Mouse (Mus musculus): ENCODE data around the gene Cdc42bpg. TPM values are rescaled to one million over a fixed set of nuclear protein-coding genes. Genes with fewer than 3 reads are reported as not detected.

Cdc42bpg gene
- 10 to 100 TPM in 23 of 26 experiments, 1 to 10 TPM in 3; 7.2 to 46.1 (median 15.0) TPM for total RNA-seq (2018; cell fraction: chromatin; rRNA removed)
- total RNA-seq (2018; cell fraction: cytosol; rRNA removed): 1 to 10 TPM; 2.1 to 4.4 (median 3.3) TPM
- total RNA-seq (2018; cell fraction: nucleus; rRNA removed): 10 to 100 TPM in 8 of 26 experiments, 1 to 10 TPM in 18; 5.7 to 31.4 (median 9.1) TPM
- 1.3 to 3.5 TPM (median 2.8 TPM) in 3 replicates for polyA plus RNA-seq (2018)

DNA sequence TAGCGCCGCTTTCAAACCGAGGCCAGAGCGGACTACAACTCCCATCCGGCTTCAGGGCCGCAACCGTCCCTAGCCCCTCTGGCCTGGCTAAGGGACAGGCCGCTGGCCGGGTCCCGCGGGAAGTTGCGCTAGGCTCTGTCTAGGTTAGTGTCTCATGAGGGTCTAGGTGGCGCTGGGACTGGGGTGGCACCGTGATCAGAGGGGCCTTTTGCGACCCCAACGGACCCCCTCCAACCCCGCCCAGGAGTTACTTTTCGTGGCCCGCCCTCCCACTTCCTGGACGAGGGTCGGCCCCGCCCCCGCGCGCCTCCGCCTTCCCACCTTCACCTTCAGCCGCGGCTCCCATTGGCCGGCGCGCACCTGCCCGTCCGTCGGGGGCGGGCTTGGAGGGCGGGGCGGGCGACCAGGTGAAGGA lies at the start of gene Cdc42bpg:
Cdc42bpg (plus strand) TSS at position 320 of the 415 bp plus-strand sequence.
- no peaks in the 10 kb centered on the region for H3K79me2 ChIP-seq (ENCODE audit: inconsistent target)
- H3K27ac ChIP-seq: peak within 1 kb of the TSS; percentile 29; the same call in 1 of the 2 replicates
- no peaks in the 10 kb centered on the region for H3K36me3 ChIP-seq (ENCODE audit: inconsistent target)
- peak within 1 kb of the TSS; percentile 17 for H3K4me3 ChIP-seq (ENCODE audit: inconsistent target)
- 5% methylated on average over 28 of the region's 38 CpGs for WGBS (ENCODE audit: missing documents)

DNA sequence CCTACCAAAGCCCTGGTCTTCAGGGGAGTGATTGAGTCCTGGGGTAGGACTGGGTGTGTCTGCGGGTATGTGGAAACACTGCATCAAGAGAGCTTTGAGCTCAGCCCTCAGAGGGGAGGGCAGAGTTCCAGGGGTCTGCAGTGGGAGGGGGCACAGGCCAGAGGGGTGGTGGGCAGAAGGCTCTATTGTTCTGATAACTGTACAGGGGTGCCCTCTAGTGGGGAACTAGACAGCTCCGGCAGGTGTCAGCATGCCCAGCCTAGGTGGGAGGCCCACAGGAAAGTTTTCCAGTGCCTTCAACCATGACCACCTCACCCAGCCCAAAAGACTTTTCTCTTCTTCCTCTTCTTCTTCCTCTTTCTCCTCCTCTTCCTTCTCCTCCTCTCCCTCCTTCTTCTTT lies 45.8 kb upstream of the Cdc42bpg start:
- H3K4me3 ChIP-seq (ENCODE audit: inconsistent target): no peak overlapping the region
- WGBS (ENCODE audit: missing documents): 79% methylated on average over 2 of the region's 2 CpGs
- no peaks in the 10 kb centered on the region for H3K79me2 ChIP-seq (ENCODE audit: inconsistent target)
- H3K27ac ChIP-seq: no peak overlapping the region
- H3K36me3 ChIP-seq (ENCODE audit: inconsistent target): peaks cover 60% of the 10 kb centered on the region

DNA sequence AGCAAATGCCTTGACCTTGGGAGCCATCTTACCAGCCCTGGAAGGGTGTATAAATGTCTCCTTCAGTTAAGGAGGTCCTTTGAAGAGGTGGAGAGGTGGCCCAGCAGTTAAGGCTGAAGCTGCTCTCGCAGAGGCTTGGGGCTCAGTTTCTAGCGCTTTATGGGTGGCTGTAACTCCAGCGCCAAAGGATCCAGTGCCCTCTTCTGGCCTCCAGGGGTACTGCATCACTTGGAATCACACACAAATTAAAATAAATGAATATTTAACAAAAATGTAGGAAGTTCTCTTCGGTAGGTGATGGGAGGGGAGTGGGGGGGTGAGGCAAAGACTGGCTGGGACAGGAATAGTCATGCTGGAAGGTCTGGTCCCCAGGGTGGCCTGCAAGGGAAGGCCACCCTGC lies 45.3 kb upstream of the Cdc42bpg start:
- Histone ChIP-seq H3K36me3 (ENCODE audit: inconsistent target) (peaks cover 55% of the 10 kb centered on the region), H3K79me2 (ENCODE audit: inconsistent target) (no peaks in the 10 kb centered on the region), H3K27ac (no peak overlapping the region), H3K4me3 (ENCODE audit: inconsistent target) (no peak overlapping the region)
- 78% methylated on average over 4 of the region's 4 CpGs for WGBS (ENCODE audit: missing documents)

DNA sequence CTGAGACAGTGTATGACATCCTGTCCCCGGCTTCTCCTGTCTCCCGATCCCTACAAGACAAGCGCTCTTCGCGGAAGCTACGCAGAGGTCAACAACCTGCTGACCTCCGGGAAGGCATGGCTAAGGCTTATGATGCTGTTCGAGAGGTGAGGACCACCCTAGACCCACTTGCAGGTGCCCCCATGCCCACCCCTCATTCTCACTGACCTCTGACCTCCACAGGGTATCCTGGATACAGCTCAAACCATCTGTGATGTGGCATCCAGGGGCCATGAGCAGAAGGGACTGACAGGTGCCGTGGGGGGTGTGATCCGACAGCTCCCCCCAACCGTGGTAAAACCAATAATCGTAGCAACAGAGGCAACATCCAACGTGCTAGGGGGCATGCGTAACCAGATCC lies 44.9 kb upstream of the Cdc42bpg start:
- no peak overlapping the region for H3K4me3 ChIP-seq (ENCODE audit: inconsistent target)
- peaks cover 50% of the 10 kb centered on the region for H3K36me3 ChIP-seq (ENCODE audit: inconsistent target)
- H3K79me2 ChIP-seq (ENCODE audit: inconsistent target): no peaks in the 10 kb centered on the region
- no peak overlapping the region for H3K27ac ChIP-seq
- WGBS (ENCODE audit: missing documents): 95% methylated on average over 14 of the region's 14 CpGs

DNA sequence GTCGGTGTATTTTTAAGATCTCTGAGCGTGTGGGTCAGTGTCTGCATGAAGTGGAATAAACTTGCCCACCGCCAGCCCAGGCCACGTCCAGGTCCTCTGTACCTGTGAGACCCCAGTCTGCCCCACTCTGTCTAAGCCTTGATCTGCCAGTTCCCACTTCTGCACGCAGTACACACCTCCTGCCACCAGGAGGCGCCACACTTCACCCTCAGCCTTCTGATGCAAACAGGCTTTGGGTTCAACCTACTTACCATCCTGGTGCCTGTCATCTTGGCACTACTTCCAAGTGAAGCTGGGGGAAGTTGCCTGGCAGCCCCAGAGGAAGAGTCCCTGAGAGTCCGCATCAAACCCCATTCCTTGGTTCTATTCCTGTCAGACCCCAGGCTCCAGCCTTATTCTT lies 44.0 kb upstream of the Cdc42bpg start:
- Histone ChIP-seq H3K36me3 (ENCODE audit: inconsistent target) (peaks cover 42% of the 10 kb centered on the region), H3K79me2 (ENCODE audit: inconsistent target) (no peaks in the 10 kb centered on the region), H3K27ac (no peak overlapping the region), H3K4me3 (ENCODE audit: inconsistent target) (no peak overlapping the region)
- WGBS (ENCODE audit: missing documents): 64% methylated on average over 7 of the region's 7 CpGs

DNA sequence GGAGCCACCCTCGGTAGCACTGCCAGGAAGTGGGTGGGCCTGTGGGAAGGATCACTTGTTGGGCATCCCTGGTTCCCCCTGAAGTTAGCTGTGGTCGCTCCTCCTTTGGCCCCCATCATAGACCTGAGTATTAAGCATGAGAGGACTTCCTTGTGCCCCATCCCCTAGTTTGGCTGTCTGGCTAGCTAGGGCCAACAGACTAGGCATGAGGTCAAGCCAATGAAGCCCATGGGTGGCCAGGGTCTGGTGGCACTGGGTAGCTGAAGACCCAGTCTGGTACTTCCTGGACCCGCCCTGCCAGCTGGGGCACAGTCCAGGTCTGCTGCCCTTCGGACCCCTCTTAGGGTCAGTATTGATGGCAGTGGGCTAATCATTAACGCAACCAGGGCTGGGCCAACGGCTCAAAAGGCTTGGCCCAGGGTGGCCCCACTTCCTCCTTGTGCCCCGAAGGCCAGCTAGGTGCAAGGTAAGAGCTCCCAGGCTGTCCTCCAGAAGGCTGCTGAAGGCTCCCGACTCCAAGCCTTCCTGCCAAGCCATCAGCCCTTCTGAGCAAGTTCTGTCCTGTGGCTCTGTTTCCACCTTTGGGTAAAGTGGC lies 43.3 kb upstream of the Cdc42bpg start:
- H3K79me2 ChIP-seq (ENCODE audit: inconsistent target): no peaks in the 10 kb centered on the region
- H3K4me3 ChIP-seq (ENCODE audit: inconsistent target): no peak overlapping the region
- peaks cover 35% of the 10 kb centered on the region for H3K36me3 ChIP-seq (ENCODE audit: inconsistent target)
- no peak overlapping the region for H3K27ac ChIP-seq
- WGBS (ENCODE audit: missing documents): 69% methylated on average over 8 of the region's 8 CpGs

DNA sequence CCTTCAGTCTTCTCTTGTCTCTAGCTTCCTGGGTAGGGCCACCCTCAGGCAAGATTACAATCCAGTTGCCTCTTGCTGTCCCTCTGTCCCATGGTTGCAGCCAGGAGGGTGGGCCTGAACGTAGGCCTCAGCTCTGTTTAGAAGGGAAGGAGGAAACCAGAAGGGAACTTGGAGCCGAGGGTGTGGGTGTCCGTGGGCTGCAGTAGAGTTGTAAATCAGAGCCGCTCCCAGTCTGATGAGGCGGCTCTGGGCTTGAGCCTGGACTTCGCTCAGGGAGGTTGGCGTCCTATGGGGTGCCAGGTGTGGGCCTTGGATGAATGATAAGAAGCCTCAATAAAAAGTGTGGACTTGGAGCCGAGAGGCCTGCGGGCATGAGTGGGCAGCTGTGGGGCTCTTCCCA lies 42.1 kb upstream of the Cdc42bpg start:
- WGBS (ENCODE audit: missing documents): 69% methylated on average over 9 of the region's 9 CpGs
- no peaks in the 10 kb centered on the region for H3K79me2 ChIP-seq (ENCODE audit: inconsistent target)

DNA sequence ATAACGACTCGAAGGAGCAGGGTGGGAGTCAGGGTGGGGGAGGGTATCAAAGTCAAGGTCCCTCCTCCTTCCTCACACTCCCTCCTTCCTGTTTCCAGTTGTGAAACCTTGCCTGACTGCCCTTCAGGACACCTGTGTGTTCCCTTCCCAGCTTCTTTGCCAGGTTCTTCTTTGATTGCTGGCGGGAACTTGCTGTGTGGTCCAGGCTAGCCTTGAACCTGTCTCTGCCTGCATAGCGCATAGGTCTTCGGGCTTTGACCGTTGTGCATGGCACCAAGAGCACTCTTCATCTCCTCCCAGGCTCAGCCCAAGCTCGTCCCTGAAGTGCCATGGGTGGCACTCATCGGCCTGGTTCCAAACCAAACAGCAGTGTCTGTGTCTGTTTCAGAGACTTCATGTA lies 41.3 kb upstream of the Cdc42bpg start:
- Histone ChIP-seq H3K4me3 (ENCODE audit: inconsistent target) (no peak overlapping the region), H3K79me2 (ENCODE audit: inconsistent target) (no peaks in the 10 kb centered on the region), H3K27ac (no peak overlapping the region), H3K36me3 (ENCODE audit: inconsistent target) (peaks cover 19% of the 10 kb centered on the region)
- WGBS (ENCODE audit: missing documents): 82% methylated on average over 8 of the region's 8 CpGs

More for the DNA sequence above, 42.1 kb upstream of the Cdc42bpg start:
- Histone ChIP-seq H3K4me3 (ENCODE audit: inconsistent target) (no peak overlapping the region), H3K36me3 (ENCODE audit: inconsistent target) (peaks cover 22% of the 10 kb centered on the region), H3K27ac (no peak overlapping the region)

DNA sequence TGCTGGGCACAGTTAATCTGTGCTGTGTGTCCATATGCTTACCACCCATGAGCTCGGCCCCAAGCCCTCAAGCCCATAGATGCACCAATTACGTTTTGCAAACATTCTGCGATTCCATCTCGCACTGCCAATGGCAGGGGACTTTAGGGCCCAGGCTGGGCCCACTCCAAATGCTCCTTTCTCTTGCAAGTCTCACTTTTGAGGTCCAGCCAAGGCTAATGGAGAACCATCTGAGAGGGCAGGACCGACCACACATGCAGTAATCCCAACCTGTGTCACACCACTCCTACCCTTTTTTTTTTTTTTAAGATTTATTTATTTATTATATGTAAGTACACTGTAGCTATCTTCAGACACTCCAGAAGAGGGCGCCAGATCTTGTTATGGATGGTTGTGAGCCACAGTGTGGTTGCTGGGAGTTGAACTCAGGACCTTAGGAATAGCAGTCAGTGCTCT lies 40.5 kb upstream of the Cdc42bpg start:
- no peak overlapping the region for H3K27ac ChIP-seq
- peaks cover 13% of the 10 kb centered on the region for H3K36me3 ChIP-seq (ENCODE audit: inconsistent target)
- WGBS (ENCODE audit: missing documents): 77% methylated on average over 6 of the region's 6 CpGs
- no peaks in the 10 kb centered on the region for H3K79me2 ChIP-seq (ENCODE audit: inconsistent target)
- H3K4me3 ChIP-seq (ENCODE audit: inconsistent target): no peak overlapping the region

DNA sequence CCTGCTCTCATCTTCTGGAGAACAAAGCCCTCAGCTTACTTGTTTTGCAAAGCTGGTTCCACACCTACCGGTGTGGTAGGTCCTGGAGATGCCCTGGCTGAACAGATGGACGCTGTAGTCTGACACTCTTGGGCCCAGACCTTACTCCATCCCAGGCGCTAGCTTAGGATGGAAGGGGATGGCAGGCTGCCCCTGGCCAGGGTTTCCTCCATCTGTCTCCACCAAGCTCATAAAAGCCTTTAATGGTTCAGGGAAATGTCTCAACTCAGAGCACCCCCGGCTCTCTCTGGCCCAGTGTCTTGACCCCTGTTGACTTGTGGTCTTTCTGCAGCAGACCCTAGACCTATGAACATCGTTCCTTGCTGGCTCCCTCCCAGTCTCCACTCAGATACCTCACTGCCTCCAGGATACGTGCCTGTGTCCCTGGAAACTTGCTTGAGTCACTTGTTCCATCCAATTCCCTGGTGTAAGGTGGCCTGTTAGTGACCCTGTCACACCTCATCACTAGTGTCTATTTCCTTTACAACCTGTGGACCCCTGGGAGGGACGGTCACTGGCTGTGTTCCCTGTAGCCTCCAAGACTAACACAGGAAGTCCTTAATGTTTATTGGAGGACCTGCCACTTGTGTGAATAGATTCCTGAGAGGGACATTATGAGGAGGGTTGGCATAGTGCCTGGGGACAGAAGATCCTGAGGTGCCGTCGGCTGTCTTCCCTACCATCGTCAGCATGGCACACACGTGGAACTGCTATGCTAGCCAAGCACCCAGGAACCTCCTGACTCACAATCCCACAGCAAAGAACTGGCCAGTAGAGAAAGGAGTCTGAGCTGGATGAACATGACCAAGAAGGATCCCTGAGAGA lies 38.7 kb upstream of the Cdc42bpg start:
- 70% methylated on average over 11 of the region's 11 CpGs for WGBS (ENCODE audit: missing documents)
- H3K79me2 ChIP-seq (ENCODE audit: inconsistent target): no peaks in the 10 kb centered on the region
- H3K27ac ChIP-seq: no peak overlapping the region

DNA sequence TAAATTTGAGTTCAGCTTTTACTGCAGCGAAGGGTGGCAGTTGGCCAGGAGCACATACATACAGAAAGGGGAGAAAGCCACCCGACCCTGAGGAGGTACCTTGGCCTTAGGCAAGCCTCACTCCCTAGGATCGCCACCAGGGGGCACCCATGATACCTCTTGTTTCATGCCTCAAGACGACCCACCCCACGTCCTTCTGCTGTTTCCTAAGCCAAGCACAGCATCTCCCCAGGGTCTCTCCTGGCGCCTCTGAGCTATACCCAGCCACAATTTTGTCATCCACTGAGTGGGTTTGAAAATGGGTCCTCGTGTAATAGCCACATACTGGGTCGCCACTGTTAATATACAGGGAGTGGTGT lies 38.1 kb upstream of the Cdc42bpg start:
- WGBS (ENCODE audit: missing documents): 13% methylated on average over 8 of the region's 8 CpGs

More for the DNA sequence above, 38.7 kb upstream of the Cdc42bpg start:
- no peaks in the 10 kb centered on the region for H3K36me3 ChIP-seq (ENCODE audit: inconsistent target)
- H3K4me3 ChIP-seq (ENCODE audit: inconsistent target): no peak overlapping the region

DNA sequence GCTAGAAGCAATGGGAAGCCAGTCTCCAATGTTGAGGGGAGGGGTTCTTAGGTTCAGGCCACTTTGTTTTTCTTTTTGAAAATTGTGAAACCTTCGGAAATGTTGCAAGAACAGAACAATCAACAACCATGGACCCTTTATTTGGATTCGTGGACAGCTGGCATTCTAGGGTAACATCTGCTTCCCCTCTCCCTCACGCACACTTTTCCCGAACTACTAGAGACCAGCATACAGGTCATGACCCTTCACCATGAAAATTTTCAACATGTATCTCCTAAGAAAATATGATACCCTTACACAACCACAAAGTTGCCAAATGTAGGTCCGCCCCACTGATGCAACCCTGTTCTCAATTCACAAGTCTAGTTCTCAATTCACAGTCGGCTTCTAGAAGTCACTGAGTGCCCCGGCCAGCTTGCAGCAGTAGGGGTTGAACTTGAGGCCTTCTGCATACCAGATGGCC lies 37.6 kb upstream of the Cdc42bpg start:
- Histone ChIP-seq H3K4me3 (ENCODE audit: inconsistent target) (no peak overlapping the region), H3K79me2 (ENCODE audit: inconsistent target) (no peaks in the 10 kb centered on the region), H3K36me3 (ENCODE audit: inconsistent target) (no peaks in the 10 kb centered on the region), H3K27ac (no peak overlapping the region)
- WGBS (ENCODE audit: missing documents): 39% methylated on average over 7 of the region's 7 CpGs

More for the DNA sequence above, 38.1 kb upstream of the Cdc42bpg start:
- H3K36me3 ChIP-seq (ENCODE audit: inconsistent target): no peaks in the 10 kb centered on the region
- no peaks in the 10 kb centered on the region for H3K79me2 ChIP-seq (ENCODE audit: inconsistent target)
- no peak overlapping the region for H3K27ac ChIP-seq
- H3K4me3 ChIP-seq (ENCODE audit: inconsistent target): no peak overlapping the region

DNA sequence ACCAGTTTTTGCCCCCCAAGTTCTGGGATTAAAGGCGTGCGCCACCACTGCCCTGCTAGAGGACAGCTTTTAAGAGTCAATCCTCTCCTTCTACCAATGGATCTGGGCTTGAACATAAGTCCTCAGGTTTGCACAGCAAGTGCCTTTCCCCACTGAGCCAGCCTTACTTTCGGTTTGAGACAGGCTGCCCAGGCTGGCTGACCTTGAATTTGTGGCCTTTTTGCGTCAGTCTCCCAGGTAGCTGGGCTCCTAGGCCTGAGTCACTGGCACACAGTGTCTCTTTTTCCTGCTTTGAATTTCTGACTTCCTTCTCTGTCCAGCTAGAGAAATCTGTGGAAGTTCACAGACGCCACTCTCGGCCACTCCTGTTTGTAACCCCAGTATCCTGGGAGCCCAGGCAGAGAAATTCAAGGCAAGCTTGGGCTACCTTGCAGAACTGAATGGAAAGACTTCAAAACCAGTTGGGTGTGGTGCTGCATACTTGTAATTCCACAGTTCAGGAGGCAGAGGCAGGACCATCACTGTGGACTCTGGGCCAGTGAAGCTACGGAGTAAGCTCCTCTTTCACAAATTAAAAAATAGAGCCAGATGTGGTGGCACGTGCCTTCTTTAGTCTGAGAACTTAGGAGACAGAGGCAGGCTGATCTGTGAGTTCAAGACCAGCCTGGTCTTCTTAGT lies 36.3 kb upstream of the Cdc42bpg start:
- Histone ChIP-seq H3K36me3 (ENCODE audit: inconsistent target) (no peaks in the 10 kb centered on the region), H3K4me3 (ENCODE audit: inconsistent target) (no peak overlapping the region), H3K27ac (no peak overlapping the region), H3K79me2 (ENCODE audit: inconsistent target) (no peaks in the 10 kb centered on the region)
- WGBS (ENCODE audit: missing documents): 89% methylated on average over 8 of the region's 8 CpGs

DNA sequence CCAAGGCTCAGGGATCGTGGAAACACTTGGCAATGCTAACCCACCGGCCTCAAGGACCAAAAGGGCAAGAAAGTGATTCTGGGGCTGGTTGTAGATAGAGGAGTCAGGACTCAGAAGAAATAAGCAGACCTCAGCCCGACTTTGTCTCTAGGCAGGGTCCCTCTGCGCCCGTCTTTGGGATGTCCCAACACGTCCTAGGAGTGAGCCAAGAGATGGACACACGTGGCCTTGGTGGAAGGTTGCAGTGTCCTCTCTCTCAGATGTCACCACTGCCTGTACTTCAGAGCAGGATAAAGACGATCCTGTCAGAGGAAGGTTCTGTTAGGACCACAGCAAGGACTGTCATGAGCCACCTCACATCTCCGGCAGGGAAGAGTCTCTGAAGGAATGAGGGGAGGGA lies 35.6 kb upstream of the Cdc42bpg start:
- H3K27ac ChIP-seq: no peak overlapping the region
- H3K36me3 ChIP-seq (ENCODE audit: inconsistent target): no peaks in the 10 kb centered on the region
- no peaks in the 10 kb centered on the region for H3K79me2 ChIP-seq (ENCODE audit: inconsistent target)
- no peak overlapping the region for H3K4me3 ChIP-seq (ENCODE audit: inconsistent target)
- 94% methylated on average over 9 of the region's 9 CpGs for WGBS (ENCODE audit: missing documents)

Data from macrophage (primary cell).